Mouse (Mus musculus) myocyte (in vitro differentiated cells): ENCODE measurements around the gene Olfr1101.

ENCODE experiments used
- CEBPB ChIP-seq: IDR thresholded peaks from 2 replicates; pipeline ENCODE4 v1.6.1; 2011; ENCODE audit warnings: mild to moderate bottlenecking, moderate library complexity; ENCODE audit not compliant: poor library complexity, insufficient read depth, severe bottlenecking
- E2F4 ChIP-seq: IDR thresholded peaks from one replicate; pipeline ENCODE4 v1.6.1; 2011; ENCODE audit warnings: mild to moderate bottlenecking, control low read depth, moderate library complexity; ENCODE audit not compliant: insufficient read depth
- MAX ChIP-seq: IDR thresholded peaks from one replicate; pipeline ENCODE4 v1.6.1; 2011; ENCODE audit warnings: low read depth, mild to moderate bottlenecking, control low read depth
- MYOG ChIP-seq, 3 experiments: IDR thresholded peaks; one replicate each; pipeline ENCODE4 v1.6.1; 2011; ENCODE audit warnings: control low read depth in 2 of 3, low read depth in 2 of 3, mild to moderate bottlenecking in 2 of 3; ENCODE audit not compliant: insufficient read length in 2 of 3, control insufficient read depth in 1 of 3, insufficient read depth in 1 of 3
- POLR2A ChIP-seq: IDR thresholded peaks from one replicate; pipeline ENCODE4 v1.6.1; 2011; ENCODE audit warnings: low read depth, mild to moderate bottlenecking, control low read depth, moderate library complexity; ENCODE audit not compliant: insufficient read length
- POLR2AphosphoS2 ChIP-seq: IDR thresholded peaks from one replicate; pipeline ENCODE4 v1.6.1; 2011; ENCODE audit warnings: low read depth, control low read depth; ENCODE audit not compliant: insufficient read length
- REST ChIP-seq: IDR thresholded peaks from one replicate; pipeline ENCODE4 v1.6.1; 2011; ENCODE audit warnings: mild to moderate bottlenecking, control low read depth, moderate library complexity; ENCODE audit not compliant: insufficient read depth, insufficient read length
- SRF ChIP-seq: IDR thresholded peaks from one replicate; pipeline ENCODE4 v1.6.1; 2011; ENCODE audit warnings: low read depth; ENCODE audit not compliant: control insufficient read depth, insufficient read length
- TCF3 ChIP-seq: IDR thresholded peaks from one replicate; pipeline ENCODE4 v1.6.1; 2011; ENCODE audit warnings: low read depth, control low read depth; ENCODE audit not compliant: insufficient read length
- USF1 ChIP-seq: IDR thresholded peaks from one replicate; pipeline ENCODE4 v1.6.1; 2011; ENCODE audit warnings: low read depth, mild to moderate bottlenecking, control low read depth, moderate library complexity

GRCm38 (mm10) chr2:87036431-87036830, 45.4 kb upstream of the Olfr1101 start, which contains the start of gene Olfr1105:
- TF ChIP-seq POLR2A, result no peak
- no peak for TF ChIP-seq E2F4
- TF ChIP-seq MAX, result no peak
- TF ChIP-seq REST, result no peak
- no peak for TF ChIP-seq POLR2AphosphoS2
- no peak for TF ChIP-seq SRF
- TF ChIP-seq USF1, result no peak
- no peak for TF ChIP-seq CEBPB
- no peak for TF ChIP-seq MYOG (IDR thresholded peaks at IDR 0.05; ENCODE audit: control insufficient read depth in 1 of 3, insufficient read depth in 1 of 3, insufficient read length in 2 of 3, low read depth in 2 of 3)
- no peak for TF ChIP-seq TCF3
